Mouse (Mus musculus): ENCODE results near the gene 1700023F06Rik.

The 1700023F06Rik gene

GRCm38 (mm10) chr11:103234447-103234846 is 26.1 kb upstream of the 1700023F06Rik start:
- ChIA-PET POLR2A (interaction anchor here in 1 of 4 experiments (0.6 kb wide), 1 partner anchor 21 kb away, joined by 3 read pairs; no protein-coding TSS in a partner anchor), CTCF (interaction anchor here in 1 of 4 experiments (2.5 kb wide), 1 partner anchor 91 kb away, joined by 15 read pairs; no protein-coding TSS in a partner anchor)

- POLR2A ChIA-PET = interaction anchor here in 2 of 4 experiments (0.6 to 1.6 kb wide), 11 partner anchors 8 to 121 kb away, joined by 3 to 6 read pairs (median 3); partner anchors contain the start of genes Hexim1 (in 2 of the 2) and Fmnl1 (in 1 of the 2)
- CTCF ChIA-PET = interaction anchor here (0.5 to 2.5 kb wide), 47 partner anchors 8 to 1085 kb away, joined by 3 to 15 read pairs (median 4); partner anchors contain the start of genes Acbd4 (in 1 of the 4), C1ql1 (in 1 of the 4), Hexim1 (in 1 of the 4) and Plcd3 (in 1 of the 4)
These were observed 24.6 kb upstream of the 1700023F06Rik start for GRCm38 (mm10) chr11:103232966-103233365.

DNA sequence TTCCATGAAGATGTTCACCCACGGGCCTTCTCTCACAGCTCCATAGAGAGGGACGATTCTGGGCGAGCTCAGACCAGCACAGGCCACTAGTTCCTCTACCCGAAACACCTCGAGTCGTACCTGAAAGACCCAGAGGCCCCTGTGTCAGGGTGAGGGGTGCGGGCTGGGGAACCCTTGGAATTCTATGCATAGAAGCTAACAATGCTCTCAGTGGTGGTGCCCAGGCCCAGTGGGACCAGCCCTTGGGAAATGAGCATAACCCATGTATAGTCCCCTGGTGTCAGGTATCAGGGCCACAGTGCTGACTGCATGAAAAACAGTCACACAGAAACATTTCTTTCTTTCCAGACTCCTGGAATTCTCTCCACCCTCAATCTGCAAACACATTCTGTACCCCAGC is 23.0 kb upstream of the 1700023F06Rik start:
- CTCF ChIA-PET = interaction anchor here (0.6 to 1.6 kb wide), 10 partner anchors 9 to 418 kb away, joined by 3 to 7 read pairs (median 3); partner anchors contain the start of gene Spata32 (in 1 of the 4)
- POLR2A ChIA-PET = interaction anchor here in 2 of 4 experiments (0.6 to 2.0 kb wide), 8 partner anchors 10 to 115 kb away, joined by 3 to 10 read pairs (median 4); partner anchors contain the start of genes Hexim1 (in 1 of the 2) and Spata32 (in 1 of the 2)

DNA sequence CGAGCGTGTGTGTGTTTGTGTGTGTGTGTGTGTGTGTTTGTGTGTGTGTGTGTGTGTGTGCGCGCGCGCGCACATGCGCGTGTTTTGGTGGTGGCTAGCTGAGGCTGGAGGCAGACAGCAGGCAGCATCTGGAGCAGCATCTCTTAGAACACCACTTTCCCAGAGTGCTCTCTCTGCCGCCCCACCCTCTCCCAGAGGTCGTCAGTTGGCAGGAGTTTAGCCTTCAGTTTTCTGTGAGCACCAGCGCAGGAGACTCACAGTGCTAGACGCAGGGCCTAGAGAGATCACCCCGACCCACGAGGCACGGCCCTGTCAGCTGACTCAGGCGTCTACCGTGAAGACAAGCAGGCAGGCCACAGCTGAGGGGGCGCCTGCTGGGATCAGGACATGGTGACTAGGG is 22.3 kb upstream of the 1700023F06Rik start:
- ChIA-PET CTCF (interaction anchor here (0.5 to 1.6 kb wide), 12 partner anchors 10 to 338 kb away, joined by 3 to 7 read pairs (median 3); partner anchors contain the start of gene Spata32 (in 1 of the 4)), POLR2A (interaction anchor here (0.5 to 2.0 kb wide), 11 partner anchors 10 to 1083 kb away, joined by 3 to 10 read pairs (median 4); partner anchors contain the start of genes Hexim1 (in 1 of the 4) and Spata32 (in 1 of the 4))

GRCm38 (mm10) chr11:103229608-103230007 is 21.2 kb upstream of the 1700023F06Rik start:
- ChIA-PET CTCF (no interaction called here), POLR2A (interaction anchor here in 1 of 4 experiments (1.8 to 2.0 kb wide), 2 partner anchors 17 to 114 kb away, joined by 5 to 10 read pairs; partner anchors contain the start of gene Hexim1)

DNA sequence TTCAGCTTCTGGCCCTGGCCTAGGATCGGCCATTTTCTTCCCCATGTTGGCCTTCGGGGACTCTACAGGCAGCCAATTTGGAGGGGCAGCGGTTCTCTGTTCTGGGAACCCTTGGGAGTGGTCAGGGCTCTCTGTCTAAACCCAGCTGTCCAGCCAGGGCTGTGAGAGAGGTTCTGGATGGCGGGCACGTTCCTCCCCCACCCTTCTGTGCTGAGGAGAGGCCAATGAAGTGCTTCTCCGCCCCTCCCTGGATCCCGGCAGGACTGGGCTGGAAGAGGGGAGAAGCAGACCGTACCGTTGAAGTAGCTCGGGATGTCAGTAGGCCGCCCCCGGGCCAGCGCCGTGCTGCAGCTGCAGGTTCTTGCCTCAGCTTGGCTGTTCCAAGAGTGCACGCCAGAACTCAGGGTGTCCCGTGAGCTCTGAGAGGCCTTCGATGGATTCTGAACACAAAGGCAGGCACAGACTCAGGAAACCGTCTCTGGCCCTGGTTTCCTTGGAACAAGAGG is 15.6 kb upstream of the 1700023F06Rik start:
- ChIA-PET POLR2A (interaction anchor here in 3 of 4 experiments (0.6 to 1.9 kb wide), 12 partner anchors 9 to 122 kb away, joined by 3 to 7 read pairs (median 3); partner anchors contain the start of genes Hexim1 (in 2 of the 3), Acbd4 (in 1 of the 3) and Plcd3 (in 1 of the 3)), CTCF (interaction anchor here (0.5 to 2.4 kb wide), 9 partner anchors 9 to 492 kb away, joined by 3 to 13 read pairs (median 5); no protein-coding TSS in a partner anchor)

DNA sequence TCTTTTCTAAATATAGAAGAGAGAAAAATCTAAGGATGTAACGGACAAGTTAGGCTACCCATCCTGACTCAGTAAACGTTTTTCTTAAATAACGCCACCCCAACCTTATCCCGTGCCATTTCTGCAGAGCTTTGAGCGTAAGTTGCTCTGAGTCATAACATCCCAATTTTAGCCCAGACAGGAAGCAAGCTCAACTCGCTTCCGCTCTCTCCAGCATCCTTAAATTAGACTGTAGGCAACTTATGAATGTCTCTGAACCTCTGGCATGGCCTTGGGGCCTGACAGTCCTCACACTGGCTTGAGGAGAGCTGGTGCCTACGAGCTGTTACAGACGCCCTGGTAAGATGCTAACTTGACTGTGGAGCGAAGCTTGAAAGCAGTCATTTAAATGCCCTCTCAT is 15.1 kb upstream of the 1700023F06Rik start:
- ChIA-PET POLR2A (interaction anchor here in 3 of 4 experiments (0.7 to 1.9 kb wide), 8 partner anchors 10 to 121 kb away, joined by 3 to 7 read pairs (median 4); partner anchors contain the start of genes Hexim1 (in 2 of the 3), Acbd4 (in 1 of the 3) and Plcd3 (in 1 of the 3)), CTCF (interaction anchor here (0.5 to 2.4 kb wide), 9 partner anchors 9 to 491 kb away, joined by 3 to 13 read pairs (median 4); no protein-coding TSS in a partner anchor)

DNA sequence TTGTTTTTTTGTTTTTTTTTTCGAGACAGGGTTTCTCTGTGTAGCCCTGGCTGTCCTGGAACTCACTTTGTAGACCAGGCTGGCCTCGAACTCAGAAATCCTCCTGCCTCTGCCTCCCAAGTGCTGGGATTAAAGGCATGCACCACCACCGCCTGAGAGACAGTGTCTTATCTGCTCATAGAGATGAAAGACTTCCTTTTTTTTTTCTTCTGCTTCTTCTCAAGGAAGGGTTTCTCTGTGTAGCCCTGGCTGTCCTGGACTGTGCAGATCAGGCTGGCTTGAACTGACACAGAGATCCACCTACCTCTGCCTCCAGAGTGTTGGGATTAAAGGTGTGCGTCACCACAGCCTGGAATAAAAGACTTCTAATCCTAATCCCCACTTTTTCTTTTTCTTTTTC is 14.4 kb upstream of the 1700023F06Rik start:
- CTCF ChIA-PET = interaction anchor here in 3 of 4 experiments (0.6 to 2.4 kb wide), 3 partner anchors 10 to 334 kb away, joined by 3 to 13 read pairs (median 3); no protein-coding TSS in a partner anchor

DNA sequence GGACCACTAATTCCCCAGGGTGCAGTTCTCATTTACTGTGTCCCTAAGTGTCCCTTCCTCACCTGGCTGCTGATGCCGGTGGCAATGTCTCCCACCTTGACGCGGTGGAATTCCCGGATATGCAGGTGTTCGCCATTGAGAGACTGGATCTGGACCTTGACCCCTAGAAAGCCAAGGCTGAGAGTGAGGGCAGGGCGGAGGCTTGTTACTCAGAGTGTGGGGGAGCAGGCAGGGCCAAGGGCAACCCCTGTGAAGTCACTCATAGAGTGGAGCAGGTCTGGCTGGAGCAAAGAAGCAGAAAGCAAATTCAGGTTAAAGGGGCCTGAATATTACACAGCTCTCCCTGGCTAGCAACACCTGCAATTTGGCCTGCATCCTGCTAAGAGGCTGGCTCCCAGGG is 13.1 kb upstream of the 1700023F06Rik start:
- CTCF ChIA-PET = interaction anchor here in 2 of 4 experiments (0.7 to 1.7 kb wide), 2 partner anchors 11 kb away, joined by 3 to 4 read pairs; no protein-coding TSS in a partner anchor
- POLR2A ChIA-PET = interaction anchor here in 2 of 4 experiments (0.7 to 1.4 kb wide), 3 partner anchors 10 to 107 kb away, joined by 4 to 5 read pairs (median 5); no protein-coding TSS in a partner anchor

More for the DNA sequence above, 14.4 kb upstream of the 1700023F06Rik start:
- POLR2A ChIA-PET = interaction anchor here in 1 of 4 experiments (0.9 kb wide), 1 partner anchor 109 kb away, joined by 3 read pairs; no protein-coding TSS in a partner anchor

- ChIA-PET CTCF (interaction anchor here in 1 of 4 experiments (1.7 kb wide), 1 partner anchor 13 kb away, joined by 4 read pairs; no protein-coding TSS in a partner anchor), POLR2A (interaction anchor here in 2 of 4 experiments (1.3 to 1.6 kb wide), 2 partner anchors 9 to 17 kb away, joined by 3 to 4 read pairs; no protein-coding TSS in a partner anchor)
These were observed 11.6 kb upstream of the 1700023F06Rik start for GRCm38 (mm10) chr11:103219995-103220394.

GRCm38 (mm10) chr11:103219259-103219658 is 10.9 kb upstream of the 1700023F06Rik start:
- ChIA-PET CTCF (interaction anchor here in 1 of 4 experiments (0.5 kb wide), 1 partner anchor 326 kb away, joined by 3 read pairs; no protein-coding TSS in a partner anchor), POLR2A (interaction anchor here in 3 of 4 experiments (0.6 to 1.6 kb wide), 4 partner anchors 18 to 139 kb away, joined by 3 to 5 read pairs (median 3); no protein-coding TSS in a partner anchor)

DNA sequence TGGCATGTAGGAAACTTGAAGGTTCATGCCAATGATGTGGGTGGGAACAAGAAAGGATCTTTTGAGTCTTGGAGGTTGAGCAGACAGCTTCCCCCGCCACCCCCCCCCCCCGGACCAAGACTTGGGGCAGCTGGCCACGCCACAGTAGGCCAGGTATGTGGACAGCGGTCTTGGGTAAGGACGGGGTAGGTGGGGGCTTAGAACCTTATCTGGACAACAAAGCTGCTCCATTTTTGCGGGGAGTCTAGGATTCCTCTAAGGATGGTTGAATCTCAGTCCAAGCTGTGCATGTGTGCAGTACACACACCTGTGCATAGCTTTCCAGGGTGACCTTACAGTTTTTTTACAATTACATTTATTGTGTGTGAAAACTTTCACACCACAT is 10.2 kb upstream of the 1700023F06Rik start:
- POLR2A ChIA-PET = interaction anchor here in 3 of 4 experiments (0.6 to 2.0 kb wide), 6 partner anchors 9 to 981 kb away, joined by 3 to 5 read pairs (median 4); partner anchors contain the start of gene Hexim1 (in 1 of the 3)
- CTCF ChIA-PET = interaction anchor here in 2 of 4 experiments (0.6 to 1.5 kb wide), 6 partner anchors 12 to 115 kb away, joined by 3 to 6 read pairs (median 4); no protein-coding TSS in a partner anchor

GRCm38 (mm10) chr11:103217790-103218516 is 9.6 kb upstream of the 1700023F06Rik start, which contains the start of gene Spata32:
Spata32 (minus strand) TSS chr11:103218432.
- CTCF ChIA-PET = interaction anchor here in 3 of 4 experiments (0.6 to 1.5 kb wide), 11 partner anchors 13 to 477 kb away, joined by 3 to 6 read pairs (median 4); no protein-coding TSS in a partner anchor

DNA sequence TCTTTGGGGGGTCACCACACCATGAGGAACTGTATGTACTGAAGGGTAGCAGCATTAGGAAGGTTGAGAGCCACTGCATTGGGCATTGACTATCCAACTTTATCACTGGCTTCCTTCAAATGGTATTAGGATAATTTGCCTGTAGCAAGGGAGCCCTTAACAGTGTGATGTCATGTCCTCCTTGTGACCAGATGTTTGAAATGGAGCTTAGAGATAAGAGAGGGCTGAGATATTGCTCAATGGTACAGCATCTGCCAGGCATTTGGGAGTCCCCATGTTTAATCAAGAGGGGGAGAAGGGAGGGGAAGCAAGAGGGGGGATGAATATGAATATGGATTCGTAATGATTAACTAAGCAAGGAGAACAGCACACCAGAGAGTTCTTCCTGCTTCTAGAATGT is 7.0 kb upstream of the 1700023F06Rik start:
- POLR2A ChIA-PET = interaction anchor here in 1 of 4 experiments (1.1 to 1.8 kb wide), 2 partner anchors 24 to 31 kb away, joined by 3 to 4 read pairs; no protein-coding TSS in a partner anchor
- CTCF ChIA-PET = interaction anchor here in 2 of 4 experiments (0.5 to 0.7 kb wide), 2 partner anchors 196 to 487 kb away, joined by 3 to 5 read pairs; no protein-coding TSS in a partner anchor

More at GRCm38 (mm10) chr11:103217790-103218516, 9.6 kb upstream of the 1700023F06Rik start, which contains the start of gene Spata32:
- POLR2A ChIA-PET = interaction anchor here in 3 of 4 experiments (0.7 to 2.0 kb wide), 11 partner anchors 9 to 104 kb away, joined by 3 to 5 read pairs (median 3); partner anchors contain the start of gene Hexim1 (in 3 of the 3)

DNA sequence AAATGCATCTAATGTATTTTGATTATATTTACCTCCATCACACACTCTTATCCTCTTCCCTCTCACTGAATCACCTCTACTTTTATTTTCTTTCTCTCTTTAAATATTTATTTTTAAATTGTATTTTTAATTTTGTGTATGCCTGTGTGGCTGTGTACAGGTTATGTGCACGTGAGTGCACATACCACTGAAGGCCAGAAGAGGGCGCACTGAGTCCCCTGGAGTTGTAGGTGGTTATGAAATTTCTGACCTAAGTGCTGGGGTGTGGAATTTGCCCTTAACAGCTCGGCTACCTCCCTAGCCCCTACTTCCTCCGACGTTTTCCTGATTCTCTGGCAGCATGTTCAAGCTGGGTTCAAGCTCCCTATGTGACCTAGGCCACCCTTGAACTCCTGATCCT is 5.4 kb upstream of the 1700023F06Rik start:
- POLR2A ChIA-PET = interaction anchor here in 2 of 4 experiments (0.6 to 1.2 kb wide), 4 partner anchors 13 to 310 kb away, joined by 3 read pairs; partner anchors contain the start of gene Hexim1 (in 1 of the 2)
- CTCF ChIA-PET = interaction anchor here in 1 of 4 experiments (1.3 to 1.7 kb wide), 2 partner anchors 19 to 39 kb away, joined by 3 to 4 read pairs; no protein-coding TSS in a partner anchor

- POLR2A ChIA-PET = interaction anchor here in 3 of 4 experiments (0.9 to 1.5 kb wide), 8 partner anchors 10 to 169 kb away, joined by 3 to 4 read pairs (median 4); partner anchors contain the start of gene Hexim1 (in 2 of the 3)
These were observed 1.9 kb upstream of the 1700023F06Rik start for GRCm38 (mm10) chr11:103210291-103210690.

GRCm38 (mm10) chr11:103206203-103206602 is 2.2 kb downstream of the 1700023F06Rik start:
- ChIA-PET POLR2A (interaction anchor here in 3 of 4 experiments (0.5 to 1.3 kb wide), 6 partner anchors 18 to 622 kb away, joined by 3 to 8 read pairs (median 4); partner anchors contain the start of gene Hexim1 (in 1 of the 3)), CTCF (no interaction called here)

More at GRCm38 (mm10) chr11:103210291-103210690, 1.9 kb upstream of the 1700023F06Rik start:
- CTCF ChIA-PET = interaction anchor here in 3 of 4 experiments (0.5 to 1.4 kb wide), 6 partner anchors 11 to 455 kb away, joined by 3 to 4 read pairs (median 3); no protein-coding TSS in a partner anchor
